Comparison of ENCODE assay signal across 9 mouse cellular contexts in the genomic region with DNA sequence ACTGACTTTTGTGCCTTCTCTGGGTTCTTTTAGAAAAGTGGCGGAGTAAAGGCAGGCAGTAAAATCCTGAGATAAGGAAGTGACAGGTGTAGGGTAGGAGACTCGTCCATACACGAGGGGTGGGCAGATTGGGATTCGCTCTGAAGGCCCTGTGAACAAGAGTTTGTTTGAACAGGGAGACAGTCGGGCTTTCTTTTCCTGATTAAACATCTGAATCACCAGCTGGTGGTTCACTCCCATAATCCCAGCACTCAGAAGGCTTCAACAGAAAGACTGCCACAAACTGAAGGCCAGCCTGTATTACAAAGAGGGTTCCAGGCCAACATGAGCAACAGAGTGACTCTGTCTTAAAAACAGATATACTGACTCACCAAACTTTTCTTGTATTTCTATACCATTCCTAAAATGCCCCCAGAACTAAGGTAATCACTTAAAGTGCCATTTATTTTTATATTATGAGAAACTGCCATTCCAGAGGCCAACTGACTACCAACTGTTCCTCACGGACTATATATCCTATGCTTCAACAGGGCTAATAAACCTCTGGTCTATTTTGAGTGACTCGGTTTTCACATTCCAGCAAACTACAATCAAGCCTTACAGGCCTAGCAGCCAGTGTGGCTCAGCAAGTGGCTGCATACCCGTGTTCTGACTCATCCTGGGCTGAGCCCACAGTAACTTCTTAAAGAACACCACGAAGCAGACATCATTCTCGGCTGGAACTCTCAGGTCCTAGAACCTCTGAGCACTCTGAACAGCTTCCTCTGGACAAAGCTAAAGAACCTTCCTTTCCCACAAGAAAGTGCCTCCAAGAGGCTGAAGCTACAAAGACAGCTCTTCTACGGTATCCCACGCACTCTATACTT. TPM values are rescaled to one million over a fixed set of nuclear protein-coding genes. Genes with fewer than 3 reads are reported as not detected.
DNase-seq lines count a peak whose midpoint lies in the region; ATAC-seq lines count a peak whose summit lies in the region.
"Had no signal": no experiment of that assay in that cellular context is flagged by ENCODE, and none has a peak within 500 bp of the region (broad histone marks: within the 10 kb centered on the region; RNA-seq: fewer than 3 reads in every experiment).

No protein-coding gene starts in this region.

- no peak for ATAC-seq in kidney, embryonic 15.5 days (replicated peaks; ENCODE audit: low FRiP score)
- peak; percentile 77 for ATAC-seq in heart, embryonic 14.5 days (ENCODE audit: insufficient number of reproducible peaks, insufficient read depth, low FRiP score, low read depth)

- no peak overlapping the region for H3K9ac ChIP-seq in kidney, embryonic 15.5 days
- peak overlapping the region; percentile 65 for H3K9ac ChIP-seq in heart, embryonic 14.5 days (ENCODE audit: low read length)

- peaks cover 24% of the 10 kb centered on the region for H3K36me3 ChIP-seq in kidney, embryonic 15.5 days
- H3K36me3 ChIP-seq in heart, embryonic 14.5 days (ENCODE audit: control insufficient read depth, insufficient read depth, low read length) = peaks cover 26% of the 10 kb centered on the region
- H3K36me3 ChIP-seq in forebrain, embryonic 10.5 days (replicated peaks) = peaks cover 33% of the 10 kb centered on the region

- 68% methylated on average over 12 of the region's 12 CpGs for WGBS in kidney, embryonic 15.5 days
- WGBS in heart, embryonic 14.5 days = 26% methylated on average over 12 of the region's 12 CpGs
- 84% methylated on average over 12 of the region's 12 CpGs for WGBS in forebrain, embryonic 10.5 days

- no peaks in the 10 kb centered on the region for H3K4me1 ChIP-seq in kidney, embryonic 15.5 days
- peaks cover 22 to 48% of the 10 kb centered on the region in 2 experiments for H3K4me1 ChIP-seq in heart, embryonic 14.5 days (ENCODE audit: control insufficient read depth in 2 of 2, insufficient read depth in 2 of 2, low read length in 2 of 2)
- no peaks in the 10 kb centered on the region for H3K4me1 ChIP-seq in forebrain, embryonic 10.5 days

- no peaks in the 10 kb centered on the region for H3K9me3 ChIP-seq in kidney, embryonic 15.5 days (replicated peaks)
- no peaks in the 10 kb centered on the region for H3K9me3 ChIP-seq in heart, embryonic 14.5 days (ENCODE audit: control insufficient read depth, low read length)
- H3K9me3 ChIP-seq in forebrain, embryonic 10.5 days = no peaks in the 10 kb centered on the region
- H3K9me3 ChIP-seq: megakaryocyte, embryonic 14.5 days had no signal

- peak overlapping the region; percentile 45; the same call in 1 of the 2 replicates for H3K27ac ChIP-seq in kidney, embryonic 15.5 days
- peak overlapping the region; percentile 97 to 98 for H3K27ac ChIP-seq in heart, embryonic 14.5 days (replicated peaks in 1 of 2; ENCODE audit: control insufficient read depth in 1 of 2, insufficient read depth in 1 of 2, low read depth in 2 of 2, low read length in 2 of 2)
- H3K27ac ChIP-seq in forebrain, embryonic 10.5 days = no peak overlapping the region

- no peak overlapping the region for H3K4me2 ChIP-seq in kidney, embryonic 15.5 days
- peak overlapping the region; percentile 53 for H3K4me2 ChIP-seq in heart, embryonic 14.5 days (ENCODE audit: low read length)

- DNase-seq in kidney, postnatal 25 days = no peak
- peak; percentile 45 for DNase-seq in adrenal gland, postnatal 10 days
- DNase-seq in lung, postnatal 36 days = peak; percentile 73
- no peak for DNase-seq in spleen, adult 12 weeks (ENCODE audit: low spot score)
- DNase-seq in forebrain, embryonic 10.5 days (ENCODE audit: extremely low spot score, low spot score) = no peak
- DNase-seq in cerebellum, postnatal 25 days = no peak

- no peaks in the 10 kb centered on the region for H3K27me3 ChIP-seq in kidney, embryonic 15.5 days
- no peaks in the 10 kb centered on the region for H3K27me3 ChIP-seq in heart, embryonic 14.5 days (ENCODE audit: control insufficient read depth, insufficient read depth, low read length)
- H3K27me3 ChIP-seq in forebrain, embryonic 10.5 days (ENCODE audit: poor library complexity, severe bottlenecking) = no peaks in the 10 kb centered on the region
- H3K27me3 ChIP-seq: megakaryocyte, embryonic 14.5 days had no signal

- H3K4me3 ChIP-seq in kidney, embryonic 15.5 days (replicated peaks) = no peak overlapping the region
- H3K4me3 ChIP-seq in heart, embryonic 14.5 days (ENCODE audit: control insufficient read depth in 1 of 2, insufficient read depth in 1 of 2, low read depth in 1 of 2, low read length in 2 of 2) = peak overlapping the region in 1 of 2 experiments; percentile 3; a peak in 1 of 4 replicates
- no peak overlapping the region for H3K4me3 ChIP-seq in forebrain, embryonic 10.5 days

RNA-seq across cellular contexts. Expression of a gene that starts 18.3 kb away (rescaled TPM):
- polyA plus RNA-seq in kidney, embryonic 15.5 days (2015; fragmentation: Nextera tagmentation; extraction: Ambion mirVana) = 98.7 and 113 TPM in 2 replicates
- total RNA-seq in adrenal gland, postnatal 10 days (2021) = 100 to 1,000 TPM; 105 to 114 TPM
- 166 and 170 TPM in 2 replicates for polyA plus RNA-seq in heart, embryonic 14.5 days (2014; fragmentation: Nextera tagmentation; extraction: Ambion mirVana)
- 99.0 and 101 TPM in 2 replicates for polyA plus RNA-seq in forebrain, embryonic 10.5 days (2016; fragmentation: Nextera tagmentation; extraction: Ambion mirVana)

RNA-seq across cellular contexts. Expression of a gene that starts 18.6 kb away (rescaled TPM):
- 17.8 and 21.9 TPM in 2 replicates for polyA plus RNA-seq in kidney, embryonic 15.5 days (2015; fragmentation: Nextera tagmentation; extraction: Ambion mirVana)
- 10 to 100 TPM; 24.1 to 35.3 TPM for total RNA-seq in adrenal gland, postnatal 10 days (2021)
- polyA plus RNA-seq in heart, embryonic 14.5 days (2014; fragmentation: Nextera tagmentation; extraction: Ambion mirVana) = 30.4 and 30.7 TPM in 2 replicates
- polyA plus RNA-seq in forebrain, embryonic 10.5 days (2016; fragmentation: Nextera tagmentation; extraction: Ambion mirVana) = 18.0 and 19.9 TPM in 2 replicates

RNA-seq across cellular contexts. Expression of a gene that starts 48.7 kb away (rescaled TPM):
- not detected in 2 replicates for polyA plus RNA-seq in kidney, embryonic 15.5 days (2015; fragmentation: Nextera tagmentation; extraction: Ambion mirVana)
- not detected for total RNA-seq in adrenal gland, postnatal 10 days (2021)
- polyA plus RNA-seq in heart, embryonic 14.5 days (2014; fragmentation: Nextera tagmentation; extraction: Ambion mirVana) = not detected in 2 replicates
- not detected in 2 replicates for polyA plus RNA-seq in forebrain, embryonic 10.5 days (2016; fragmentation: Nextera tagmentation; extraction: Ambion mirVana)

RNA-seq across cellular contexts. Expression of a gene that starts 54.9 kb away (rescaled TPM):
- 23.6 and 25.9 TPM in 2 replicates for polyA plus RNA-seq in kidney, embryonic 15.5 days (2015; fragmentation: Nextera tagmentation; extraction: Ambion mirVana)
- total RNA-seq in adrenal gland, postnatal 10 days (2021) = 10 to 100 TPM; 30.4 to 43.1 TPM
- polyA plus RNA-seq in heart, embryonic 14.5 days (2014; fragmentation: Nextera tagmentation; extraction: Ambion mirVana) = 22.0 and 25.4 TPM in 2 replicates
- 29.4 and 33.9 TPM in 2 replicates for polyA plus RNA-seq in forebrain, embryonic 10.5 days (2016; fragmentation: Nextera tagmentation; extraction: Ambion mirVana)

Comparison
In these comparisons a context has a peak if more than half of its experiments do, and no peak if none do; other contexts are left out.
1. DNase-seq: peak in adrenal gland, postnatal 10 days (single experiment) and lung, postnatal 36 days (single experiment); none in kidney, postnatal 25 days (0 of 2), spleen, adult 12 weeks (single experiment), forebrain, embryonic 10.5 days (single experiment) and cerebellum, postnatal 25 days (0 of 2).